In genomic region chr12:29095406-29096032, GRCm38 (mm10) we compare ENCODE assay signal across 12 mouse cellular contexts.
DNase-seq lines count a peak whose midpoint lies in the region; ATAC-seq and TF ChIP-seq lines count a peak whose summit lies in the region.
"Had no signal": no experiment of that assay in that cellular context is flagged by ENCODE, and none has a peak within 500 bp of the region (broad histone marks: within the 10 kb centered on the region; RNA-seq: fewer than 3 reads in every experiment).

No protein-coding gene starts in this region.

- no peaks in the 10 kb centered on the region for H3K27me3 ChIP-seq in kidney, postnatal 0 days (ENCODE audit: insufficient read depth, low read length)
- peaks cover 34% of the 10 kb centered on the region for H3K27me3 ChIP-seq in forebrain, embryonic 10.5 days (ENCODE audit: poor library complexity, severe bottlenecking)
- H3K27me3 ChIP-seq in hindbrain, embryonic 11.5 days (ENCODE audit: control insufficient read depth, insufficient read depth, low read length): no peaks in the 10 kb centered on the region
- no peaks in the 10 kb centered on the region for H3K27me3 ChIP-seq in midbrain, postnatal 0 days (ENCODE audit: insufficient read depth, low read length)

- no peaks in the 10 kb centered on the region for H3K9me3 ChIP-seq in kidney, postnatal 0 days (replicated peaks; ENCODE audit: low read length)
- H3K9me3 ChIP-seq in forebrain, embryonic 10.5 days: no peaks in the 10 kb centered on the region
- H3K9me3 ChIP-seq in hindbrain, embryonic 11.5 days (ENCODE audit: control insufficient read depth, low read length): no peaks in the 10 kb centered on the region
- H3K9me3 ChIP-seq in midbrain, postnatal 0 days (ENCODE audit: low read length): no peaks in the 10 kb centered on the region

- no peak for ATAC-seq in kidney, postnatal 0 days (replicated peaks; ENCODE audit: low FRiP score, low read depth)
- ATAC-seq in hindbrain, embryonic 11.5 days (ENCODE audit: low FRiP score): peak; percentile 60; the same call in 1 of the 2 replicates
- no peak for ATAC-seq in midbrain, postnatal 0 days (ENCODE audit: low FRiP score)
- ATAC-seq: lung, postnatal 0 days had no signal

- no peak overlapping the region for H3K4me3 ChIP-seq in kidney, postnatal 0 days (replicated peaks; ENCODE audit: low read depth, low read length)
- peak overlapping the region; percentile 31 for H3K4me3 ChIP-seq in forebrain, embryonic 10.5 days
- no peak overlapping the region for H3K4me3 ChIP-seq in hindbrain, embryonic 11.5 days (ENCODE audit: low read depth, low read length)
- no peak overlapping the region for H3K4me3 ChIP-seq in midbrain, postnatal 0 days (ENCODE audit: low read depth, low read length)

- peak overlapping the region; percentile 37; the same call in 1 of the 2 replicates for H3K4me2 ChIP-seq in kidney, postnatal 0 days (ENCODE audit: low read length)
- H3K4me2 ChIP-seq in hindbrain, embryonic 11.5 days (replicated peaks; ENCODE audit: low read depth, low read length): no peak overlapping the region
- H3K4me2 ChIP-seq in midbrain, postnatal 0 days (ENCODE audit: low read depth, low read length, poor library complexity, severe bottlenecking): no peak overlapping the region

- H3K27ac ChIP-seq in kidney, postnatal 0 days: 0 out of 2 replicates have a peak overlapping the region, but pooled peaks have one; percentile 6
- peak overlapping the region; percentile 76 for H3K27ac ChIP-seq in forebrain, embryonic 10.5 days
- H3K27ac ChIP-seq in hindbrain, embryonic 11.5 days (ENCODE audit: low read depth, low read length): peak overlapping the region; percentile 85
- peak overlapping the region; percentile 67 for H3K27ac ChIP-seq in midbrain, postnatal 0 days (ENCODE audit: low read depth, low read length)

- H3K36me3 ChIP-seq in kidney, postnatal 0 days (ENCODE audit: insufficient read depth, low read length): no peaks in the 10 kb centered on the region
- no peaks in the 10 kb centered on the region for H3K36me3 ChIP-seq in forebrain, embryonic 10.5 days (replicated peaks)
- H3K36me3 ChIP-seq in hindbrain, embryonic 11.5 days (ENCODE audit: control insufficient read depth, insufficient read depth, low read length): no peaks in the 10 kb centered on the region
- no peaks in the 10 kb centered on the region for H3K36me3 ChIP-seq in midbrain, postnatal 0 days (ENCODE audit: insufficient read depth, low read length)
- H3K36me3 ChIP-seq: G1E had no signal

- no peak for DNase-seq in kidney, postnatal 0 days (ENCODE audit: low spot score)
- no peak for DNase-seq in kidney, adult 9 months
- peak; percentile 16 for DNase-seq in forebrain, embryonic 10.5 days (ENCODE audit: extremely low spot score, low spot score)
- DNase-seq in hindbrain, embryonic 11.5 days (ENCODE audit: low spot score): no peak
- no peak for DNase-seq in midbrain, postnatal 0 days (ENCODE audit: low spot score)
- no peak for DNase-seq in cerebellum, adult 9-10 months
- DNase-seq in thymus, postnatal 0 days (ENCODE audit: low spot score): no peak
- DNase-seq: heart, postnatal 14 days; spleen, adult 18-20 months; thymus, adult 2 months had no signal

- 30% methylated on average over 1 of the region's 1 CpGs for WGBS in kidney, postnatal 0 days
- 9% methylated on average over 1 of the region's 1 CpGs for WGBS in forebrain, embryonic 10.5 days
- 19% methylated on average over 1 of the region's 1 CpGs for WGBS in hindbrain, embryonic 11.5 days
- 15% methylated on average over 1 of the region's 1 CpGs for WGBS in midbrain, postnatal 0 days

- H3K9ac ChIP-seq in kidney, postnatal 0 days (ENCODE audit: low read depth, low read length): no peak overlapping the region
- 0 out of 2 replicates have a peak overlapping the region, but pooled peaks have one; percentile 7 for H3K9ac ChIP-seq in hindbrain, embryonic 11.5 days (ENCODE audit: low read depth, low read length)
- no peak overlapping the region for H3K9ac ChIP-seq in midbrain, postnatal 0 days (replicated peaks; ENCODE audit: low read length, poor library complexity, severe bottlenecking)

- peaks cover 13% of the 10 kb centered on the region for H3K4me1 ChIP-seq in kidney, postnatal 0 days (replicated peaks; ENCODE audit: insufficient read depth, low read length)
- peaks cover 28% of the 10 kb centered on the region for H3K4me1 ChIP-seq in forebrain, embryonic 10.5 days
- H3K4me1 ChIP-seq in hindbrain, embryonic 11.5 days (replicated peaks; ENCODE audit: control insufficient read depth, insufficient read depth, low read length): peaks cover 10% of the 10 kb centered on the region
- peaks cover 10% of the 10 kb centered on the region for H3K4me1 ChIP-seq in midbrain, postnatal 0 days (ENCODE audit: insufficient read depth, low read length)

- no peak for TF ChIP-seq CTCF in kidney, postnatal 0 days (IDR thresholded peaks at IDR 0.05; ENCODE audit: low read depth)
- no peak for TF ChIP-seq CTCF in midbrain, postnatal 0 days (IDR thresholded peaks at IDR 0.05)

Comparison
In these comparisons a context has a peak if more than half of its experiments do, and no peak if none do; other contexts are left out.
1. H3K27ac ChIP-seq: peak in every context shown above with its lines; median percentile 85 in hindbrain, embryonic 11.5 days; 76 in forebrain, embryonic 10.5 days; 67 in midbrain, postnatal 0 days; 6 in kidney, postnatal 0 days.